Mouse (Mus musculus) liver, adult (tissue): ENCODE results near the gene Adar.

Experiments used
- GATA4 ChIP-seq: IDR thresholded peaks from 2 replicates; pipeline ENCODE4 v1.6.1; 2014; ENCODE audit warnings: mild to moderate bottlenecking, low read length; ENCODE audit not compliant: insufficient replicate concordance

Gene Adar

GRCm38 (mm10) chr3:89800774-89801506, 86.1 kb downstream of the Adar start:
- no peak for TF ChIP-seq GATA4

DNA sequence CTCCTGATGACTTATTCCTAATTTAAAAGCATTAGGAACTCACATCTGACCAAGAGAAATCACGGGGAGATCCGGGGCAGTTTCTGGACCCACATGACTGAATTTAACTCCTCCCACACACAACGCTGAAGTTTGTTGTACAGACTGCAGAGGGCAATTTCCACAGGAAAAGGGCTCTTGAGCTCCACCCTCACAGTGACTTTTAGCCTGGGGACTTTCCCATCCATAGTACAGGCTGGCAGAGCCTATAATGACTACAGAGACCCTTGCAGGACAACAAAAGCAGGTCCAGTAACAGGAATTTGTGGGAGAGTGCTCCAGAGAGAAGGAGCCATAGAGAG, 86.7 kb downstream of the Adar start:
- TF ChIP-seq GATA4, result no peak

GRCm38 (mm10) chr3:89802876-89803275, 88.1 kb downstream of the Adar start:
- TF ChIP-seq GATA4, result no peak
